Mouse (Mus musculus): Measurements from ENCODE around the gene Pfn5. TPM values are rescaled to one million over a fixed set of nuclear protein-coding genes. Genes with fewer than 3 reads are reported as not detected.
"Not testable (repeated sequence)": the region's sequence is repeated elsewhere in the genome, so short reads cannot be mapped to it uniquely, and the experiment has no call there.

Gene Pfn5
- polyA plus RNA-seq (2012; rRNA removed) = not detected in 2 replicates

- DNase-seq (ENCODE audit: low spot score) = no peak
Observed at GRCm38 (mm10) chrX:95557887-95558286, at the start of gene Pfn5, which contains the start of gene Asb12. Pfn5 (plus strand) TSS chrX:95558104. Asb12 (minus strand) TSS chrX:95557987.

DNA sequence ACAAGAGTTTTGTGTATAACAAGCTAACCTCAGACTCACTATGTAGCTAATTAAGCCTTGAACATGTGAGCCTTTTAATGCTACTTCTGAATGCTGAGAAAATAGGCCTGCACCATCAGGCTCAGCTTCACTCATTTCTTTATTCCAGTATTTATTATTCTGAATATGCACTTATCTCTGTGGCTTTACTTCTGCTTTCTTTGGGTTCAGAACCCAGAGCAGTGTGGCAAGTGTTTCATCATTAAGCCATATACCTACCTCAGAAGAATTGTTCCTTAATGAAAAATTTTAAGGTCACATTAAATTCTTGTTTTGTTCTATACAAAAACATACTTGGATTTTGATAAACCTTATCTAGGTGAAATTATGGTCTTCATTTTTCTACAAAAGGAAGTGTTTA is 34.0 kb upstream of the Pfn5 start:
- DNase-seq (ENCODE audit: low spot score) = no peak

GRCm38 (mm10) chrX:95525166-95525565 is 32.7 kb upstream of the Pfn5 start:
- DNase-seq (ENCODE audit: low spot score) = no peak

GRCm38 (mm10) chrX:95535493-95535892 is 22.4 kb upstream of the Pfn5 start:
- not testable (repeated sequence) for DNase-seq (ENCODE audit: low spot score)

DNA sequence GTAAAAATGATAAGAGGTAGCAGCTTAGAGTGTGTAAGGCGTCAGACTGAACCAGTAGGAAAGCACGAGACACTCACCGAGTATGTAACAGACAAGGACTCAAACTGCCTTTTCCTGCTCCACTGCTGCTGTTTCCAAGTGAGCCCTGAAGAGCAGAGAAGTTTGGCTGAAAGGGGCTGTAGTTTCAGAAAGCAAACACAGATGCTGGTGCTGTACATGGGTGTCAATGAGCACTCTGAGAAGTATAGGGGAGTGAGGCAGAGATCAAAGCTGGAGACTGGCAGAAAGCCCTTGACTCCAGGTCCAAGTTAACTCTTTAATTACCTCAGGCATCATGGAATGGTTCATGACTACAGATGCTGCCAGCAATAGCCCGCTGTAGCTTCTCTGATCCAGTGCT is 3.6 kb upstream of the Pfn5 start:
- DNase-seq (ENCODE audit: low spot score) = no peak

DNA sequence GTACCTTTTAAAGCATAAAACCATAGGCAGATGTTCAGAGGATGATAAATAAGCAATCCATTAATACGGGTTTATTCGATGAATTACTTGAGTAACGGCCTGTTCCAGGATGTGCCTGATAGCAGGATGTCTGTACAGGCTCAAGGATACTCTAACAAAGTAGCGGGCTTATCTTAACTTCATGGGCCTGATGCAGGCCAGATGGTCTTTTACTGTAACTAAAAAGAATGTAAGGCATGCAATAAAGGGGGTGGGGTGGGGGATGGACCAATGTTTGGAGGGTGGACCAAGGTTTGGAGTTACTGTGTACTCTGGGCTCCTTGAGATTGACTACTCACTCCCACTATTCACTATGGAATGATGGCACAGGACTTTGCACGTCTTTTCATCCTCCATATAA is 42.7 kb downstream of the Pfn5 start:
- DNase-seq (ENCODE audit: low spot score) = no peak

Other genes with a start within 250 kb of the Pfn5 start
- 8.2 and 10.5 TPM in 2 replicates for gene Amer1, start 113.2 kb upstream of the Pfn5 start, polyA plus RNA-seq (2012; rRNA removed)
- 0.06 and 0.15 TPM in 2 replicates for gene Asb12, start 117 bp upstream of the Pfn5 start, polyA plus RNA-seq (2012; rRNA removed)
- 9.1 and 10.0 TPM in 2 replicates for gene Zc4h2, start 100.4 kb downstream of the Pfn5 start, polyA plus RNA-seq (2012; rRNA removed)
- gene Zc3h12b, start 153.6 kb downstream of the Pfn5 start, polyA plus RNA-seq (2012; rRNA removed) = 2.0 and 2.7 TPM in 2 replicates

Measured in urinary bladder, adult 2 months (tissue).